ENCODE assay signal across 7 mouse cellular contexts in genomic region chr17:35935763-35936162, GRCm38 (mm10). TPM values are rescaled to one million over a fixed set of nuclear protein-coding genes. Genes with fewer than 3 reads are reported as not detected.
DNase-seq lines count a peak whose midpoint lies in the region; ATAC-seq and TF ChIP-seq lines count a peak whose summit lies in the region.
"Not testable (repeated sequence)": the region's sequence is repeated elsewhere in the genome, so short reads cannot be mapped to it uniquely, and the experiment has no call there.

No protein-coding gene starts in this region.

- peak overlapping the region; percentile 67 for H3K9ac ChIP-seq in ES-Bruce4 (ENCODE audit: low read depth, poor library complexity, severe bottlenecking)

- not testable (repeated sequence) for H3K4me1 ChIP-seq in ES-Bruce4 (ENCODE audit: control insufficient read depth, insufficient read depth, low read length); testis, adult 2 months (ENCODE audit: control insufficient read depth, insufficient read depth, low read length)

- DNase-seq in R1 (ENCODE audit: low read depth, low spot score) = peak; percentile 58

- peak overlapping the region; percentile 90 for H3K4me3 ChIP-seq in ES-Bruce4 (ENCODE audit: low read depth, low read length)
- peak overlapping the region; percentile 37 for H3K4me3 ChIP-seq in testis, adult 2 months (ENCODE audit: control insufficient read depth, low read depth, low read length)

- H3K36me3 ChIP-seq in ES-Bruce4 (ENCODE audit: control insufficient read depth, insufficient read depth, low read length, poor library complexity, severe bottlenecking); testis, adult 2 months (ENCODE audit: control insufficient read depth, insufficient read depth, low read length): not testable (repeated sequence)

- H3K27me3 ChIP-seq in ES-Bruce4 (ENCODE audit: control insufficient read depth, insufficient read depth, low read length, poor library complexity, severe bottlenecking); testis, adult 2 months (ENCODE audit: control insufficient read depth, insufficient read depth, low read length): not testable (repeated sequence)

- TF ChIP-seq POLR2A in ES-Bruce4 (IDR thresholded peaks at IDR 0.05; ENCODE audit: insufficient read depth, low read length); testis, adult 2 months (IDR thresholded peaks at IDR 0.05; ENCODE audit: control insufficient read depth, low read depth, low read length): not testable (repeated sequence)

- TF ChIP-seq CTCF in ES-Bruce4 (IDR thresholded peaks at IDR 0.05; ENCODE audit: low read depth, low read length); testis, adult 2 months (IDR thresholded peaks at IDR 0.05; ENCODE audit: control insufficient read depth, insufficient read depth, insufficient replicate concordance, low read depth, low read length): not testable (repeated sequence)

- not testable (repeated sequence) for H3K9me3 ChIP-seq in ES-Bruce4 (replicated peaks; ENCODE audit: control insufficient read depth, insufficient read depth, low read length, poor library complexity, severe bottlenecking)

- not testable (repeated sequence) for TF ChIP-seq EP300 in ES-Bruce4 (IDR thresholded peaks at IDR 0.05; ENCODE audit: insufficient read depth, low read depth, low read length)

- ATAC-seq in common myeloid progenitor, adult 5-6 weeks (replicated peaks; ENCODE audit: low read depth, poor library complexity, severe bottlenecking) = peak; percentile 70; the same call in 1 of the 2 replicates
- peak; percentile 79 for ATAC-seq in frontal cortex, adult (ENCODE audit: low TSS enrichment)
- peak; percentile 62 to 74; a peak in 2 of 4 replicates for ATAC-seq in hematopoietic stem cell, adult 5-6 weeks (replicated peaks in 1 of 2; ENCODE audit: insufficient read depth in 1 of 2, low FRiP score in 2 of 2, low TSS enrichment in 1 of 2, low read depth in 1 of 2, poor library complexity in 2 of 2, severe bottlenecking in 2 of 2)
- ATAC-seq in megakaryocyte-erythroid progenitor cell, adult 5-6 weeks (replicated peaks; ENCODE audit: low FRiP score, low TSS enrichment, poor library complexity, severe bottlenecking) = peak; percentile 78

- peak overlapping the region; percentile 80 for H3K27ac ChIP-seq in ES-Bruce4 (ENCODE audit: insufficient read depth, low read length)
- H3K27ac ChIP-seq in testis, adult 2 months (ENCODE audit: control insufficient read depth, insufficient read depth, low read depth, low read length) = not testable (repeated sequence)

RNA-seq across cellular contexts. Expression of gene Ppp1r10, which starts 19.5 kb away (rescaled TPM):
- 54.0 and 58.7 TPM in 2 replicates for polyA plus RNA-seq in ES-Bruce4 (2011; ENCODE audit: insufficient read depth, insufficient read length, low read depth, missing spikeins)
- 101 and 107 TPM in 2 replicates for total RNA-seq in common myeloid progenitor, adult 5-6 weeks (2017)
- total RNA-seq in hematopoietic stem cell, adult 5-6 weeks (2017) = 175 and 218 TPM in 2 replicates
- 80.8 and 95.1 TPM in 2 replicates for total RNA-seq in megakaryocyte-erythroid progenitor cell, adult 5-6 weeks (2014; fragmentation: Nextera tagmentation)
- 86.4 and 103 TPM in 2 replicates for total RNA-seq in megakaryocyte-erythroid progenitor cell, adult 5-6 weeks (2017)
- polyA plus RNA-seq in testis, adult 2 months (2012; rRNA removed) = 100 and 104 TPM in 2 replicates

RNA-seq across cellular contexts. Expression of gene Mrps18b, which starts 19.6 kb away (rescaled TPM):
- polyA plus RNA-seq in ES-Bruce4 (2011; ENCODE audit: insufficient read depth, insufficient read length, low read depth, missing spikeins) = 117 and 144 TPM in 2 replicates
- total RNA-seq in common myeloid progenitor, adult 5-6 weeks (2017) = 52.4 and 66.3 TPM in 2 replicates
- 47.0 and 51.8 TPM in 2 replicates for total RNA-seq in hematopoietic stem cell, adult 5-6 weeks (2017)
- 140 and 175 TPM in 2 replicates for total RNA-seq in megakaryocyte-erythroid progenitor cell, adult 5-6 weeks (2014; fragmentation: Nextera tagmentation)
- total RNA-seq in megakaryocyte-erythroid progenitor cell, adult 5-6 weeks (2017) = 72.7 and 92.6 TPM in 2 replicates
- polyA plus RNA-seq in testis, adult 2 months (2012; rRNA removed) = 81.8 and 83.3 TPM in 2 replicates

RNA-seq across cellular contexts. Expression of gene Atat1, which starts 25.9 kb away (rescaled TPM):
- polyA plus RNA-seq in ES-Bruce4 (2011; ENCODE audit: insufficient read depth, insufficient read length, low read depth, missing spikeins) = 33.4 and 42.5 TPM in 2 replicates
- total RNA-seq in common myeloid progenitor, adult 5-6 weeks (2017) = 10.8 and 13.6 TPM in 2 replicates
- total RNA-seq in hematopoietic stem cell, adult 5-6 weeks (2017) = 13.0 and 18.1 TPM in 2 replicates
- total RNA-seq in megakaryocyte-erythroid progenitor cell, adult 5-6 weeks (2014; fragmentation: Nextera tagmentation) = 23.1 and 31.9 TPM in 2 replicates
- total RNA-seq in megakaryocyte-erythroid progenitor cell, adult 5-6 weeks (2017) = 3.0 and 4.3 TPM in 2 replicates
- polyA plus RNA-seq in testis, adult 2 months (2012; rRNA removed) = 158 and 171 TPM in 2 replicates

RNA-seq across cellular contexts. Expression of gene Abcf1, which starts 33.8 kb away (rescaled TPM):
- 174 and 213 TPM in 2 replicates for polyA plus RNA-seq in ES-Bruce4 (2011; ENCODE audit: insufficient read depth, insufficient read length, low read depth, missing spikeins)
- total RNA-seq in common myeloid progenitor, adult 5-6 weeks (2017) = 236 and 291 TPM in 2 replicates
- total RNA-seq in hematopoietic stem cell, adult 5-6 weeks (2017) = 139 and 356 TPM in 2 replicates
- 132 and 157 TPM in 2 replicates for total RNA-seq in megakaryocyte-erythroid progenitor cell, adult 5-6 weeks (2014; fragmentation: Nextera tagmentation)
- total RNA-seq in megakaryocyte-erythroid progenitor cell, adult 5-6 weeks (2017) = 398 and 560 TPM in 2 replicates
- 122 and 129 TPM in 2 replicates for polyA plus RNA-seq in testis, adult 2 months (2012; rRNA removed)

RNA-seq across cellular contexts. Expression of gene 2310061I04Rik, which starts 38.5 kb away (rescaled TPM):
- 58.1 and 58.9 TPM in 2 replicates for polyA plus RNA-seq in ES-Bruce4 (2011; ENCODE audit: insufficient read depth, insufficient read length, low read depth, missing spikeins)
- total RNA-seq in common myeloid progenitor, adult 5-6 weeks (2017) = 6.3 and 10.9 TPM in 2 replicates
- 4.9 and 17.4 TPM in 2 replicates for total RNA-seq in hematopoietic stem cell, adult 5-6 weeks (2017)
- total RNA-seq in megakaryocyte-erythroid progenitor cell, adult 5-6 weeks (2014; fragmentation: Nextera tagmentation) = 107 and 160 TPM in 2 replicates
- total RNA-seq in megakaryocyte-erythroid progenitor cell, adult 5-6 weeks (2017) = 8.1 and 10.9 TPM in 2 replicates
- 144 and 172 TPM in 2 replicates for polyA plus RNA-seq in testis, adult 2 months (2012; rRNA removed)
